Mouse (Mus musculus) kidney, adult 18-20 months (tissue): ENCODE measurements at regions not wholly inside any gene's neighbourhood (a gene's known extent, or its start where the extent isn't known, plus 50 kb on each side); places are given as distances from the start of the nearest gene placed in this dataset.

ENCODE experiments used
- DNase-seq: peaks from one replicate; pipeline ENCODE4 v3.0.0; 2021

DNA sequence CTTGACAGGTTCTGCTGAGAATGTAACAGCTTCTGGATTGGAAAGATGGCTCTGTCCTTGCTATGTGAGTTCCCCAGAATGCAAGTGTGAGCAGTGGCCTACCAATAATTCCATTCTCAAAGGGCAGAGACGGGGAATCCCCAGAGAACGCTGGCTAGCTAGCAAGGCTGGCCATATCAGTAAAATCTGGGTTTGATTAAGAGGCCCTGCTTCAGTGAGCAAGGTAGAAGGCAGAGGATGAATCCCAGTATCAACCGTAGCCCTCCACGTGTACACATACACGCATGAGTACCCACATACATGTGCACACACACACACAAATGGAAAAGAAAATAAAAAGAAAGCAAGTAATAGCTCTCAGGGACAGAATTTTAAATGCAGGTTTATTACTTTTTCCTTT, 55.3 kb downstream of the Tril start:
- no peak for DNase-seq

DNA sequence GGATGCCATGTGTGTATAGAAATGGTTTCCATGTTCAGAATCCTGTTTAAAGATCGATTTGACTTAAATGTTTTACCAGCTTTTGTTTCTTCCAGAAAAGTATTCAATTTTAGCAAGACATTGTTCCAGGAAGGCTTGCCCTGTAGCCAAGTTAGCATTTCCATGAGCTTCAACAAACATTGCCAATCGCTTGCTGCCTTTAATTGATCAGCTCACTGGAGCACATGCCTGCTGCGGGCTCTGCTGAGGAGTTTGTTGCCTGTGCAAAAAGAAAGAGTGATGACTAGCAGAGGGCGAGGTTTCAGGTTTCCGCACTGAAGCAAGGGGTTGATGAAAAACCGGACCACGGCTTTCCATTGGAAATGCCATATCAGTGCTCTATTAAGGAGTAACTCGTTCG, 58.0 kb downstream of the Tril start:
- no peak for DNase-seq

DNA sequence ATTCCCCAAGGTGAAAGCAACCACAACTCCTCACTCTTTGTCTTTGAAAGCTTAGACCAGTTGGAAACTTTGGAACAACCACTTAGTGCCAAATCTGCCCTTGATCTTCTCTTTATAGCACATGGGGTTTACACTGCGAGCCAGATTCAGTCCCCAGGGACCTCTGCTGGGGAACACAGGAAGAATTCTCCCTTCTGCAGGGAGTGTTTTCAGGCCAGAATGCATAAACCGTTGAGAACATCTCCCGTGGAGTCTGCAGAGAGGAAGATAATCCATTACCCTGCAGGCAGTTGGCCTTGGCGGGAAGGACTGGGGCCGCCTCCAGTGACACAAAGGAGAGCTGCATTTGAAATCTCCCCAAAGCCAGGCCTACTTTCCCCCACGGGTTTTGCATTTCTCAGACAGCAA, 60.0 kb downstream of the Tril start:
- peak; percentile 25 for DNase-seq

DNA sequence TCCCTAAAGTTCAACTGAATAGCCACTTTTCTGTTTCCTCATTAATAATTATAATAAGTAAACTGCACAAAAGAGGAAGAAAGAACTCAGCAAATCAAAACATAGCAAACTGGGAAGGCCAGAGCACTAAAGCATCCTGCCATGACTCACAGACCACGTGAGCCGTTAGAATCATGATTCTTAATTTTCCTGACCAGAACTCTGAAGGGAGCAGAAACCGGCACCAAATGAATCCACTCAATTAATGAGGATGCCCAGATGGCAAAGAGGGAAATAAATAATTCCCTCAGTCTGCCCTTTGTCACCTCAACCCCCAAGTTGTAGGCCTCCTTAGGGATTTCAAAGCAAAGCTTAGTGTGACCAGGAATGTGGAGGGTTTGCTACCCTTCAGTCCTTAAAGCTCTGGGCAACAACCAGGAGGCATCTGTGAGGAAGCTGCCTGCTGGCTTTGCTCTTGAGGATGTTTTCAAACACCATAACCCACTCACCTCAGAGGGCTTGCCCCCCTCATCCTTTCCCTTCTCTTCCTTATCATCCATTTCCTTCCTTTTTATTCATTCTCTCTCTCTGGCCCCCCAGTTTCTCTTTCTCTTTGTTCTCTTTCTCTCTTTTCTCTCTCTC, 60.8 kb downstream of the Tril start:
- no peak for DNase-seq

DNA sequence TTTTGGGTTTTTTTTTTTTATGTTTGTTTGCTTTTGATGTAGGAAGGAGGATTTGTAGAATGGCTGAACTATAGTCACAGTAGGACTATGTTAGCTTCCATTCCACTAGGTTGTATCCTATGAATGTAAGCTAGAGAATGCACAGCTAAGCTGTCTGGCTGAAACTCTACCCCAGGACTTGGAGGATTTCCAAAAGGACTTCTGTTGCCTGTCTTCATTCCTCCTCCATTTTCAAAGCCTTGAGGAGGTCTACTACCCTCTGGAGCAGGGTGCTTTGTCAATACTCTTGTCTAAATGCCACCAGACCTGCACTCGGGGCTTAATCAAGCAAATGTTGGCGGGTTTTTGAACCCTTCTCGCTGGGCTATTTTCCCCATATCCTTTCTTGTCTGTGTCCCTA, 66.3 kb downstream of the Tril start:
- no peak for DNase-seq

DNA sequence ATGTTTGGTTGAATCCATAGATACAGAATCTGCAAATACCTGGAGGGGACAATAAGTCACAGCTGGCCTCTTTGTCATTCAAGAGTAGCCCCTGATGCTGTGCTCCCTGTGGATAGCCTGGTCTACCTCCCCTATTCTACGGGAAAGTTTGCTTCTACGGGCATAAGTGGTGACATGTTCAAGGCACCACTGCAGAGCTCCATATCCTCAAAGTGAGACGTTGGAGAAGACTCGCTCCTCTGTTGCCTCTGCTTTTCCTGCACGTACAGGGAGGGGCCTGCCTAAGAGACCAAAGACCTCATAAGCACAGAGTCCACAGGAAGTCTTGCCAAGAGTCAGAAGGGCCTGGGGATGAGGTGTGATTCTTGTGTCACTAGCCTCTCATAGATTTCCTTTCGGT, 70.1 kb downstream of the Tril start:
- DNase-seq = no peak
